Comparison of ENCODE assay signal across 24 mouse cellular contexts in genomic region chr4:88448976-88449375, GRCm38 (mm10). TPM values are rescaled to one million over a fixed set of nuclear protein-coding genes. Genes with fewer than 3 reads are reported as not detected.
DNase-seq lines count a peak whose midpoint lies in the region; ATAC-seq and TF ChIP-seq lines count a peak whose summit lies in the region.
"Had no signal": no experiment of that assay in that cellular context is flagged by ENCODE, and none has a peak within 500 bp of the region (broad histone marks: within the 10 kb centered on the region; RNA-seq: fewer than 3 reads in every experiment).

No protein-coding gene starts in this region.

- DNase-seq in intestine, embryonic 14.5 days (ENCODE audit: low spot score): no peak
- DNase-seq in MEL (ENCODE audit: low read depth, low spot score): peak; percentile 18
- DNase-seq in left cerebral cortex, postnatal 14 days (ENCODE audit: low spot score in 2 of 2): no peak
- DNase-seq in spleen, postnatal 36 days (ENCODE audit: low spot score in 2 of 2): no peak
- DNase-seq: adrenal gland, adult 2 months; adrenal gland, postnatal 25 days; cerebellum, adult 8-10 months; cerebellum, postnatal 14 days; embryo, embryonic 11 days; gastrocnemius, adult 2 months; gastrocnemius, postnatal 25 days; heart, postnatal 4 days; kidney, adult 2 months had no signal

- H3K36me3 ChIP-seq in intestine, embryonic 14.5 days (ENCODE audit: control insufficient read depth, insufficient read depth, low read length): no peaks in the 10 kb centered on the region
- H3K36me3 ChIP-seq in intestine, postnatal 0 days (ENCODE audit: control insufficient read depth, insufficient read depth): no peaks in the 10 kb centered on the region
- no peaks in the 10 kb centered on the region for H3K36me3 ChIP-seq in MEL (ENCODE audit: control insufficient read depth in 1 of 2, insufficient read depth in 2 of 2, low read length in 2 of 2)
- H3K36me3 ChIP-seq: embryonic facial prominence, embryonic 15.5 days; heart, embryonic 13.5 days; hindbrain, embryonic 13.5 days; intestine, embryonic 15.5 days had no signal

- intact Hi-C loops in left cerebral cortex, postnatal 14 days (cut with DNase I): no loop called here

- no peak for TF ChIP-seq POLR2A in MEL (IDR thresholded peaks at IDR 0.05; ENCODE audit: control insufficient read depth in 1 of 2, insufficient read depth in 1 of 2, low read depth in 1 of 2, low read length in 2 of 2, poor library complexity in 1 of 2)
- TF ChIP-seq POLR2A in embryonic fibroblast, embryonic 13.5 days (IDR thresholded peaks at IDR 0.05; ENCODE audit: low read depth, low read length): no peak

- no peak overlapping the region for H3K4me3 ChIP-seq in intestine, embryonic 14.5 days (ENCODE audit: low read depth, low read length)
- no peak overlapping the region for H3K4me3 ChIP-seq in intestine, postnatal 0 days (ENCODE audit: low read depth, low read length)
- H3K4me3 ChIP-seq in MEL (ENCODE audit: control insufficient read depth in 1 of 2, insufficient read depth in 1 of 2, low read depth in 2 of 2, low read length in 2 of 2): no peak overlapping the region
- H3K4me3 ChIP-seq in embryonic fibroblast, embryonic 13.5 days (ENCODE audit: insufficient read depth, low read length): no peak overlapping the region
- H3K4me3 ChIP-seq: embryonic facial prominence, embryonic 15.5 days; forebrain, embryonic 13.5 days; gastrocnemius, adult 2 months; heart, embryonic 13.5 days; hindbrain, embryonic 13.5 days; intestine, embryonic 15.5 days had no signal

- 0 out of 2 replicates have a peak, but pooled peaks have one; percentile 15 for ATAC-seq in intestine, embryonic 14.5 days (replicated peaks; ENCODE audit: low FRiP score, low TSS enrichment, low read depth)
- no peak for ATAC-seq in intestine, postnatal 0 days
- no peak for ATAC-seq in megakaryocyte progenitor cell, adult 5-6 weeks (replicated peaks; ENCODE audit: poor library complexity)
- ATAC-seq: forebrain, embryonic 13.5 days; hindbrain, postnatal 0 days; intestine, embryonic 15.5 days; Patski had no signal

- H3K27me3 ChIP-seq in intestine, embryonic 14.5 days (replicated peaks; ENCODE audit: control insufficient read depth, insufficient read depth, low read length): no peaks in the 10 kb centered on the region
- no peaks in the 10 kb centered on the region for H3K27me3 ChIP-seq in intestine, postnatal 0 days (replicated peaks; ENCODE audit: control insufficient read depth, insufficient read depth, low read length)
- no peaks in the 10 kb centered on the region; a peak in 1 of 4 replicates for H3K27me3 ChIP-seq in MEL (ENCODE audit: control insufficient read depth in 1 of 2, insufficient read depth in 2 of 2, low read length in 2 of 2)
- H3K27me3 ChIP-seq: CH12.LX; embryonic facial prominence, embryonic 15.5 days; forebrain, embryonic 13.5 days; heart, embryonic 13.5 days; hindbrain, embryonic 13.5 days; intestine, embryonic 15.5 days; Patski had no signal

- TF ChIP-seq RAD21 in MEL (IDR thresholded peaks at IDR 0.05; ENCODE audit: low read depth, low read length): no peak

- H3K9me3 ChIP-seq in intestine, embryonic 14.5 days (ENCODE audit: control insufficient read depth, low read length): no peaks in the 10 kb centered on the region
- H3K9me3 ChIP-seq in intestine, postnatal 0 days (ENCODE audit: control insufficient read depth): no peaks in the 10 kb centered on the region
- no peaks in the 10 kb centered on the region for H3K9me3 ChIP-seq in MEL (replicated peaks; ENCODE audit: insufficient read depth, low read length)
- H3K9me3 ChIP-seq: embryonic facial prominence, embryonic 15.5 days; forebrain, embryonic 13.5 days; heart, embryonic 13.5 days; hindbrain, embryonic 13.5 days; intestine, embryonic 15.5 days had no signal

- H3K4me1 ChIP-seq in intestine, embryonic 14.5 days (replicated peaks; ENCODE audit: control insufficient read depth, insufficient read depth, low read length): peaks cover 5% of the 10 kb centered on the region; the same call in 1 of the 2 replicates
- H3K4me1 ChIP-seq in intestine, postnatal 0 days (replicated peaks; ENCODE audit: control insufficient read depth, insufficient read depth, low read length): no peaks in the 10 kb centered on the region
- no peaks in the 10 kb centered on the region for H3K4me1 ChIP-seq in MEL (ENCODE audit: control insufficient read depth in 1 of 2, insufficient read depth in 2 of 2, low read length in 2 of 2)
- H3K4me1 ChIP-seq in embryonic fibroblast, embryonic 13.5 days (ENCODE audit: control insufficient read depth, insufficient read depth, low read length): peaks cover 10% of the 10 kb centered on the region
- H3K4me1 ChIP-seq: embryonic facial prominence, embryonic 15.5 days; forebrain, embryonic 13.5 days; hindbrain, embryonic 13.5 days; intestine, embryonic 15.5 days had no signal

- 36% methylated on average over 2 of the region's 2 CpGs for WGBS in intestine, embryonic 14.5 days
- 42% methylated on average over 2 of the region's 2 CpGs for WGBS in intestine, postnatal 0 days

- no peak overlapping the region for H3K27ac ChIP-seq in intestine, embryonic 14.5 days (ENCODE audit: low read depth)
- no peak overlapping the region for H3K27ac ChIP-seq in intestine, postnatal 0 days (ENCODE audit: low read depth, low read length)
- no peak overlapping the region for H3K27ac ChIP-seq in MEL (ENCODE audit: control insufficient read depth, low read depth, low read length)
- H3K27ac ChIP-seq in embryonic fibroblast, embryonic 13.5 days (ENCODE audit: insufficient read depth, low read length): peak overlapping the region; percentile 85
- H3K27ac ChIP-seq: embryonic facial prominence, embryonic 15.5 days; forebrain, embryonic 13.5 days; gastrocnemius, adult 2 months; heart, embryonic 13.5 days; hindbrain, embryonic 13.5 days; hindbrain, postnatal 0 days; intestine, embryonic 15.5 days had no signal

- TF ChIP-seq EP300 in MEL (IDR thresholded peaks at IDR 0.05; ENCODE audit: low read depth in 1 of 2, low read length in 2 of 2): no peak

- no peaks in the 10 kb centered on the region for H3K79me2 ChIP-seq in MEL (ENCODE audit: control insufficient read depth, insufficient read depth, low read length, poor library complexity)

- no peak overlapping the region for H3K9ac ChIP-seq in intestine, embryonic 14.5 days (ENCODE audit: low read length)
- no peak overlapping the region for H3K9ac ChIP-seq in intestine, postnatal 0 days (ENCODE audit: low read depth, low read length)
- H3K9ac ChIP-seq in MEL (ENCODE audit: control insufficient read depth, low read depth, low read length, poor library complexity, severe bottlenecking): no peak overlapping the region
- H3K9ac ChIP-seq: embryonic facial prominence, embryonic 15.5 days; forebrain, embryonic 13.5 days; heart, embryonic 13.5 days; hindbrain, embryonic 13.5 days; intestine, embryonic 15.5 days had no signal

- H3K4me2 ChIP-seq in intestine, embryonic 14.5 days (ENCODE audit: low read length): no peak overlapping the region
- no peak overlapping the region for H3K4me2 ChIP-seq in intestine, postnatal 0 days (replicated peaks; ENCODE audit: low read depth)
- H3K4me2 ChIP-seq: embryonic facial prominence, embryonic 15.5 days; forebrain, embryonic 13.5 days; heart, embryonic 13.5 days; hindbrain, embryonic 13.5 days; intestine, embryonic 15.5 days had no signal

- no peak for TF ChIP-seq CTCF in intestine, postnatal 0 days (IDR thresholded peaks at IDR 0.05; ENCODE audit: low read depth)
- TF ChIP-seq CTCF in MEL (IDR thresholded peaks at IDR 0.05 in 2 of 3, conservative IDR thresholded peaks at IDR 0.05 in 1 of 3; ENCODE audit: control insufficient read depth in 1 of 3, insufficient read depth in 1 of 3, low read depth in 2 of 3, low read length in 3 of 3, poor library complexity in 1 of 3, severe bottlenecking in 1 of 3): no peak
- TF ChIP-seq CTCF in embryonic fibroblast, embryonic 13.5 days (IDR thresholded peaks at IDR 0.05; ENCODE audit: borderline replicate concordance, insufficient read depth, low read length): no peak

TF ChIP-seq in MEL, 35 proteins besides CTCF, POLR2A, EP300 and RAD21:
- no peak for TF ChIP-seq ZC3H11A (IDR thresholded peaks at IDR 0.05; ENCODE audit: low read depth, low read length)
- TF ChIP-seq SMC3 (IDR thresholded peaks at IDR 0.05; ENCODE audit: low read depth, low read length): no peak
- TF ChIP-seq USF1 (IDR thresholded peaks at IDR 0.05; ENCODE audit: low read depth, low read length): 0 out of 2 replicates have a peak, but pooled peaks have one; percentile 28
TF ChIP-seq in MEL: peak in this region for 1.

RNA-seq across cellular contexts. Expression of gene Hacd4, which starts 10.2 kb away (rescaled TPM):
- polyA plus RNA-seq in intestine, embryonic 14.5 days (2014; fragmentation: Nextera tagmentation; extraction: Ambion mirVana): 16.7 and 19.4 TPM in 2 replicates
- 6.6 and 7.4 TPM in 2 replicates for polyA plus RNA-seq in intestine, postnatal 0 days (2015; fragmentation: Nextera tagmentation; extraction: Ambion mirVana)
- 0.19 and 0.39 TPM in 2 replicates for total RNA-seq in MEL (2012; rRNA removed)
- polyA plus RNA-seq in MEL (2012; ENCODE audit: insufficient read depth in 1 of 2, insufficient read length in 2 of 2, low read depth in 1 of 2, low replicate concordance in 2 of 2, missing spikeins in 1 of 2): under 1 TPM in 1 of 2 experiments, not detected in 1; 0.64 TPM
- polyA plus RNA-seq in embryonic fibroblast, embryonic 13.5 days (2011; ENCODE audit: insufficient read length, low read depth, missing spikeins): 26.8 and 38.7 TPM in 2 replicates
- 6.4 and 6.9 TPM in 2 replicates for total RNA-seq in megakaryocyte progenitor cell, adult 5-6 weeks (2015)
- 2.0 and 3.3 TPM in 2 replicates for total RNA-seq in megakaryocyte progenitor cell, adult 5-6 weeks (2017)
- total RNA-seq in left cerebral cortex, postnatal 14 days (2021): 1 to 10 TPM; 2.2 to 2.3 TPM
